Mouse (Mus musculus) cerebellum, adult 11 months (tissue): ENCODE measurements around the gene Hist1h2bp.
A peak's percentile ranks its signal among the peaks of the same experiment; 100 is the strongest.
"Not testable (repeated sequence)": the region's sequence is repeated elsewhere in the genome, so short reads cannot be mapped to it uniquely, and the experiment has no call there.

Experiments used
- DNase-seq: peaks from one replicate; pipeline ENCODE4 v3.0.0; 2022

Hist1h2bp gene

DNA sequence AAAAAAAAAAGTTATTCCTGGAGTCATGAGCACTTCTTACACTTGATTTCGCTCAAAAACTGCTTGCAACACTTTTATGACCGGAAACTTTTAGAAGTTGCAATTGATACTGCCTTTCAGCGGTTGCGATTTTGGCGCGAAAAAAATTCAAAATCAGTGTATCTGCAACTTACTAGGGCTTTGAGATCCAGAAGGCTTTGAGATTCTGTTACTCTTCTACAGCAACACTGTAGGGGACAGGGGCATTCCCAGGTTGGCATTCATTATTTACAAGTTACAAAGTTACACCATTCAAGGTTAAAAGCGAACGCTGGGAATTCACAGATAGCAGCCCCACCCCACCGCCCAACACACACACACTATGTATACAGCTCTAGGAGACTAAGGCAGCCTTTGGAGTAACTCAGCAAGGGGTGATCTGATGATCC lies 3.5 kb upstream of the Hist1h2bp start:
- peak; percentile 20 for DNase-seq

DNA sequence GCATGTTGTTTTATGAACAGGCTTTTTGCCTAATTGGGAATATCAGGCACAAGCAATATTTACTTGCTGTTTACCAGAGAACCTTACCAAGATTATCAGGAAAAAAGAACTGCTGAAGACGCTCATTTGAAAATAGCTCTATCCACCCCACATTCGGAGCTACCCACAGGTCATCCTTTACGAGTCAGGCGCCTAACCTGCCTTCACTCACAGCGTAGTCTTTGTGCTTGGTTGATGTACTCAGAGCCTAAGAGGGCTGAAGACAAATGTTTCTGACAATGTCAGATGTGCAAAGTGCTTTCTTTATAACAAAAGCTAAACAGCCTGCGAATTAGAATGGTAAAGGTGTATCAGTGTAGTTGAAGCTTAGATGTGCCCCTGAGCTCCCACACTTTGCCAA lies 3.0 kb upstream of the Hist1h2bp start:
- DNase-seq = no peak

DNA sequence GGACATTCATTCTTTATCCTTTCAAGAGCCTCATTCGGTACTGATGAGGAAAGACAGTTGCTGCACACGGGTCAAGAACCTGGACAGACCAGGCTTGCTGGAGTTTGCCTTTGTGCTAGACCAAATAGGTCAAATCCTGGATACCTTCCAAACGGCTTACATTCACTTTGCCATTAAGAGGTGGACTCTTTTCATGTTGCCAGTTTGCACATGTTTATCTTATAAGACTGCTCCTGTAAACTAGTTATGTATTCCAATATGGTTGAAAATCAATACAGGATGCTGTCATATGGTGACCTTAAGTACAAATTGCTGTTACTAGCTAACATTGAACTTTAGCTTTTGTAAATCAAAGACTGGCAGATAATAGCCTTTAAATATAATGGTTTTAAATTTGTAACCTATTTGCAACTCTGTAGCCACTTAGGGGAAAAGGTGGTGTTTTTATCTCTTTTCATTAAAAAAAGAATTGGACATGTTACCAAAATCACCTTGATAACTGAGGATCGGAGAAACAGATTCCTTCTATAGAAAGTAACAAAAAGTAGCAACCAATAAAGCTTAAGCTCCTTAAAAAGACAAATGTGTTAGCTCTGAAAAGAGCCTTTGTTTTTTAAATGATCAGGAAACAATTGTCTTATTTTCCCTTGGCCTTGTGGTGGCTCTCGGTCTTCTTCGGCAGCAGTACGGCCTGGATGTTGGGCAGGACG lies 917 bp upstream of the Hist1h2bp start:
- no peak for DNase-seq

DNA sequence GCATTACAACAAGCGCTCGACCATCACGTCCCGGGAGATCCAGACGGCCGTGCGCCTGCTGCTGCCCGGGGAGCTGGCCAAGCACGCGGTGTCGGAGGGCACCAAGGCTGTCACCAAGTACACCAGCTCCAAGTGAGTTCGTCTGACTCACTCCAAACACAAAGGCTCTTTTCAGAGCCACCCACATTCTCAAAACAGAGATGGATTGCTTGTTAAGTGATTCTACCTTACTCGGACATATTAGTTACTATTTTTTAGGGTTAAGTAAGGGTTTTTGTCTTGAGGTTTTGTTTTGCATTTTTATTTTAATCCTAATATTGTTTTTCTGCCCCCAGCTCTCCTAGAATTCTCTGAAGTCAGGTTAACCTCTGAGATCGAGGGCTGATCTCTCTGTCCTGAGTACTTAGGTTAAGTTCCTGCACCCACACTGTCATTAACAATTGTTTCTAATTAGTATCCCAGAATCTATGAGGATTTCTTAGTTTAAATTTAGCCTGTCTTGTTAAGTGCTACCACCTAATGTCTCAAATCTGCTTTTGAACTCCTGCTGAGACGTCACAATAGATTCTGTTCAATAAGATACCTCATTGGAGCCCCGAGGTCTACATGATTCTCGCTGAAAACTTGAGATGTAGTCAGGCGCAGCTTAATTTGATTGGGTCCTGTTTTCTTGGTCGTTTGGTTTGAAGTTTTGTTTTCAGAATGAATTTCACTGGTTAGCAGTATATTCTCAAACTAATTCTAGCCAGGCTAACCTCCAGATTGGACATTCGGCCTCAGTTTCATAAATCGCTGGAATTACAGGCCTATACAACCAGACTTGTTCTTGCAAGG lies 716 bp downstream of the Hist1h2bp start:
- DNase-seq = no peak

DNA sequence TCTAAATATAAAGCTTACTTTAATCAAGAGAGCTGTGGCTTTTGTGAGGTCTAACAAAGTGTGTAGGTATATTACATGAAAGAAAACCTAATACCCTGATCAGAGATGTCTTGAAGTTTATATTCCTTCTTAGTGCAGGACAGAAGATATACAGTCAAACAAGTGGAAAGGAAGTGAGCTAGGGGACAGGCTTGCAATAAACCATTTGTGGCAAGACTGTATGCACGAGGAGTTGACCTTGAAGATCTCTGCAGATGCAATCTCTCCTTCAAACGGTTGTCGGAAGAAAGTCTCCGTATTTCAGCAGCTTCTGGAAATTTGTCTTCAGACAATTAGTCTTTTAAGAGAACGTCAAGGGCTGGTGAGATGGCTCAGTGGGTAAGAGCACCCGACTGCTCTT lies 2.7 kb downstream of the Hist1h2bp start:
- no peak for DNase-seq

DNA sequence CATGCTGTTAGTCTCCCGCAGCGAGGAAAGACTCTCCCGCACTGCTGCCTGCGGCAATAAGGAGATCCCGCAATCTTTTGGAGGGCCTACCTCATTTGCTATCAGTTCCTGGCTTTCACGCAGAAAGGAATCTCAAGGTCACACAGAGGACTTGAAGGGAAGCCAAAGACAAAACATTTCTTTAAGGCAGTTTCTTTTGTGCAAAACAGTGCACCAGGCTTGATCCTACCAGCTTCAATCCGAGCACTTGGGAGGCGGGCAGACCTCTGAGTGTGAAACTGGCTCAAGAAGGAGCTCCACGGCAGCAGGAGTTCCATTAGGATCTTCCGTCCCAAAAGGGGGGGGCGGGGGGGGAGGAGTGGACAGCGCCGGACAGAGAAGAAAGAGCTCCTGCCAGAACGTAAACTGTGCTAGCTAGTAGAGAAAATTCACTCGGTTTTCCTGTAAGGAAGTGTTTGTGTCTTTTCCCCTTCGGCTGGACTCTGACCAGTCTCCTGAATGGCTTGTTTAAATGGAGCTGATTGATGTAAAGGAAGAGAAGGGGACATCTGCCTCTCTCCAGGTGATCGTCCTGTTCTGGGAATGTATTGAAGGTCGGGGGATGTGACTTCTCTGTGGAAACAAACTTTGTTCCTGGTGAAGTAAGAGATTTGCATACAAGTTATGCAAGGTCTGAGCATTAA lies 3.5 kb downstream of the Hist1h2bp start:
- DNase-seq = no peak

DNA sequence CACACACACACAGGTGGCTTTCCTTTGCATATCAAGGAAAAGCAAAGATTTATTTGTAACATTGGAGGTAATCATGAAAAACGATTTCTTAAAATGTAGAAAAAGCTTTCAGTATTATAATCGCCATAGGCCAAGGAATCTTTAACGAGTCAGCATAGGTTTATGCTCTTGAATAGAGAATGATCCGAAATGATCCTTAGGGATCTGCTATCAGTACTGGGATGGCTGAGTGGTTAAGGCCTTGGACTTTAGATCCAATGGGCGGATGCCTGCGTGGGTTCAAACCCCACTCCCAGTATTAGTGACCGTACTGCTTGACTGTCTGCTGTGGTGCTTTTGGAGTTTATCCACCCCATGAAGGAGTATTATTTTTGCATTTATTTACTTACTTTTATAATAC lies 8.3 kb downstream of the Hist1h2bp start:
- DNase-seq = no peak

DNA sequence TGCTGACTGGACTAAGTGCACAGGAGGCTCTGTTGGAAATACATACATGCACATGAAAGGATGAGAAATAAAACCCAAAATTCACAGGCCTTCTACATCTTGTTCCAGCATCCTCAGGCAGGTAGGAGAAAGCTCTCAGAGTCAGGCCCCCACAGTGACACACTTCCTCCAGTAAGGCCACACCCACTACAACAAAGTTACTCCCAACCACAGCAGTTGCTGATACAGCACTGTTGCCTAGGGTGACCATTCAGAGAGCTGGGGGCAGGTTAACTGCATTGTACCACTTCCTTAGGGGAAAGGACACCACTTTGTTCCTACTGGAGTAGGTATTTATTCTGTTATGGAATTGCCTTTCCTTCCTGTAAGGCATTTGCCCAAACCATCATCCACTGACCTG lies 9.9 kb downstream of the Hist1h2bp start:
- DNase-seq = not testable (repeated sequence)

DNA sequence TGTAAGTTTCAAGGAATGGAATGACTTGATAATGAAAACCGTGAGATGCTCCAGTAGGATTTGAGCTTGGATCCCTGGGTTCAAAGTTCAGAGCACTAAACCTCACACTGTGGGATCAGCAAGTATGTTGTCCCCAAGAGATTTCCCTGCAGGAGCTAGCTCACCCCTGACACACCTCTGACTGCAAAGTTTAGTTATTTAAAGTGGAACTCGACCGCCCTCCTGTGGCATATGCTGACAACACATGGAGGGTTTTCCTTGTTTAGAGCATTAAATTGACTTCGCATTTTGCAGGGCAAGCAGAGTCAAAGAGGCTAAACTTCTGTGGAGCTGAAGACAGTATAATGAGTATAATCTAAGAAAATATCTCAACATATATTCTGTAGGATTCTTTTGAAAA lies 15.8 kb downstream of the Hist1h2bp start:
- not testable (repeated sequence) for DNase-seq

DNA sequence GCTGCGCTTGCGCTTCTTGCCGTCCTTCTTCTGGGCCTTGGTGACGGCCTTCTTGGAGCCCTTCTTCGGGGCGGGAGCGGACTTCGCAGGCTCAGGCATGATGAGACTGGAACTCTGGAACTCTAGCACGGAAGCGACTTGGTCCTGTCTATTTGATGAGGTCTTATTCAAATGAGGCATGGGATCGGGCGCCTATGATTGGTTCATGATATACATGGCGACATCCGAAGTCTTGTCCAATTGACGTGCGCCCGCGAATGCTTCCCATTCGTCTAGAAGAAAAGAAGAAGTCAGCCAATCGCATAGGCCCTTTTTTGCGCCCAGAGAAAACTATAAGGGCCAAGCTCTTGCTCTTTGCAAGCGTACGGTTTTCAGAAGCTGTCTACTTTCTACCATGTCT lies 22.8 kb downstream of the Hist1h2bp start, which contains the start of the genes Hist1h2bq and Hist1h2ao:
TSS of gene Hist1h2bq (minus strand) at position 125 of the 400 bp plus-strand sequence.
TSS of gene Hist1h2ao (plus strand) at position 393 of the 400 bp plus-strand sequence.
- DNase-seq = not testable (repeated sequence)

DNA sequence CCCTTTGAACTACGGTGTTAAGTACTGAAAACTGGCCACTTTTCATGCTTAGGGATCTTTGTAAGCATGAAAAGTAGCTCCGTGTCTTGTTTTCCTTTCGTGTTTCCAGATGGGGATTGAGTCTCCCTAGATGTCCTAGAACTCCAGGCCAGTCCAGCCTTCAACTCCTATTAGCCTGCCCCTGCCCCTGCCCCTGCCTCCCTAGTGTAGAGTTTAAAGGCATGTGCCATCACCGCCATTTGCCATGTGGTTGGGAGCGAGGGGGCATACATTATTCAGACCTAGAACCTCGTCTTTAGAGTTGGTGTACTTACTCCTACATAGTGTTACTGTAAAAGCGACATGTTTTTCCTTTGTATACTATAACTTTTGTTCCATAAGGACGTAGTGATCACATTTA lies 23.8 kb downstream of the Hist1h2bp start:
- DNase-seq = not testable (repeated sequence)

DNA sequence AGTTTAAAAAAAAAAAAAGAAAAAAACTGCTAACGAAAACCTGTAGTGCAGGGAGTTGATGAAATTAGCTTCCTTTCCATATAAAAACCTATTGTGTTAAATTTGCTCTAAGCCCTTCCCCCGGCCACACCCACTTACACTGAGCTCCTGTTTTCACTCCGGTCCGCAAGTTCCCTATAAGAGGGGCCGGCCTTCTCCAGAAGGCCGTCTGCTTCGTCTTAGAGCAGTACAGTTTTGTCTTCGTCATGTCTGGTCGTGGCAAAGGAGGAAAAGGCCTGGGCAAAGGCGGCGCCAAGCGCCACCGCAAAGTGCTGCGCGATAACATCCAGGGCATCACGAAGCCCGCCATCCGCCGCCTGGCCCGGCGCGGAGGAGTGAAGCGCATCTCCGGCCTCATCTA lies 24.3 kb downstream of the Hist1h2bp start, which contains the start of gene Hist1h4m:
TSS of gene Hist1h4m (plus strand) at position 208 of the 400 bp plus-strand sequence.
- not testable (repeated sequence) for DNase-seq

DNA sequence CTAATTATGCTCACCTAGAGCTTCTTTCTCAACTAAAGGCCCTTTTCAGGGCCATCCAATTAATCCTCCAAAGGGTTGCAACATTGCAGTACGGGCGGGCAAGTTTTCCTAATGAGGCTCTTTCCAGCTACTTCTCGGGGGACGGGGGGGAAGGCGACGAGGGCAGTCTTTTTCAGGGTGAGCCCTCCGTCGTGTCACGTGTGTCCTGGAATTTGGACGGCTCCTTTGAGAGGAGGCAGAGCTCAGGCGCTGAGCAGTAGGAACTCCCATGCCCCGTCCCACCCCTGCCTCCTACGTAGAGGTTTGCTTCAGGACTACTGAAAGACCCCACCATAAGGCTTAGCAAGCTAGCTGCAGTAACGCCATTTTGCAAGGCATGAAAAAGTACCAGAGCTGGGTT lies 24.8 kb downstream of the Hist1h2bp start:
- not testable (repeated sequence) for DNase-seq

DNA sequence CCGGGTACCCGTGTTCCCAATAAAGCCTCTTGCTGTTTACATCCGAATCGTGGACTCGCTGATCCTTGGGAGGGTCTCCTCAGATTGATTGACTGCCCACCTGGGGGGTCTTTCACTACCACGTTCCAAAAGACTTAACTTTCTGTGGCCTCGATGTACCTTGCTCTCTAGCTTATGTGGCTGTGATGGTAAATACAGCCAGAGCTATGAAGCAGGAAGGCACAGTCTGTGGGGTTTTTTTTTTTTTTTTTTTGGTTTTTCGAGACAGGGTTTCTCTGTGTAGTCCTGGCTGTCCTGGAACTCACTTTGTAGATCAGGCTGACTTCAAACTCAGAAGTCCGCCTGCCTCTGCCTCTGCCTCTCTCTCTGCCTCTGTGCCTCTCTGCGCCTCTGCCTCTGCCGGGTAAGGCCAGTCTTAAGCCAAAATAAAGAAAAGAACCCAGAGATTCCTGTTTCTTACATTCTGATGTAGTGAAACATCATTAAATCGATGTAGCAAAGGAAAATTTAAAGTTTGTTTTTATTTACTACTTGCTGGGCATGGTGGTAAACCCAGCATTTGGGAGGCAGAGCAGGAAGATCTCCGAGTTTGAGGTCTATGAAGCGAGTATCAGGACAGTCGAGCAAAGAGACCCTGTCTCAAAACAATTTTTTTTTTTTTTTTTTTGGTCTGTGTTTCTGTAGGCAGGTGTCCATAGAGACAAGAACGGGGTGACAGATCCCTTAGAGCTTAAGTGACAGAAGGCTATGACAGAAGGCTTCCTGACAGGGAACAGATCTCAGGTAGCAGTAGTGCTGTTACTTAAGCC lies 33.0 kb downstream of the Hist1h2bp start:
- not testable (repeated sequence) for DNase-seq

DNA sequence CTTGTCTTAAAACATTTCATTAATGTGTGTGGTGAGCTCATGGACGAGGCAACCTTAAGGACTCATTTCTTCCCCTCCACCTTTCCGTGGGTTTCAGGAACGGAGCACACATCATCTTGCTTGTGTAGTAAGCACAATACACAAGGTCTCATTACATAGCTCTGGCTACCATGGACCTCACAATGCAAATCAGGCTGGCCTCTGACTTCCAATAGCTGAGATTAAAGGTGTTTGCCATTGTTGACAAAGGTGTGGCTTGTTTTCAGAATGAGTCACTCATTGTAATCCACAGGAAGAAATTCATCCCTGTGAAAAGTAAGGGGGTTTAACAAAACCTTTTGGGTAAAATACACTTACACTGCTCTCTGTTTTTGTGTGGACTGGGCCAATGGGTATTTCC lies 41.2 kb downstream of the Hist1h2bp start:
- DNase-seq = no peak

DNA sequence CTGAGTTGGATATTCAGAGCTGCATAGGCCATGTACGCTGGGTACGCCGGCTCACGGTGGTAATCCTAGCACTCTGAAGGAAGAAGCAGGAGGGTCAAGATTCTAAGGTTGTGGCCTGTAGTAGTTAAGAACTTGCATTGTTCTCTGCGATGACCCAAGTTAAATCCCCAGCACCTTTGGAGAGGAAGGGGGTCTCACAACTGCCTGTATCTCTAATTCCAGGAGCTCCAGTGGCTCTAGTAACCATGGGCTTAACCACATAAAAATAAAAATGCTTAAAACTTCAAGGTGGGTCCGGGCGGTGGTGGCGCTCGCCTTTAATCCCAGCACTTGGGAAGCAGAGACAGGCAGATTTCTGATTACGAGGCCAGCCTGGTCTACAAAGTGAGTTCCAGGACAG lies 43.1 kb downstream of the Hist1h2bp start:
- no peak for DNase-seq

DNA sequence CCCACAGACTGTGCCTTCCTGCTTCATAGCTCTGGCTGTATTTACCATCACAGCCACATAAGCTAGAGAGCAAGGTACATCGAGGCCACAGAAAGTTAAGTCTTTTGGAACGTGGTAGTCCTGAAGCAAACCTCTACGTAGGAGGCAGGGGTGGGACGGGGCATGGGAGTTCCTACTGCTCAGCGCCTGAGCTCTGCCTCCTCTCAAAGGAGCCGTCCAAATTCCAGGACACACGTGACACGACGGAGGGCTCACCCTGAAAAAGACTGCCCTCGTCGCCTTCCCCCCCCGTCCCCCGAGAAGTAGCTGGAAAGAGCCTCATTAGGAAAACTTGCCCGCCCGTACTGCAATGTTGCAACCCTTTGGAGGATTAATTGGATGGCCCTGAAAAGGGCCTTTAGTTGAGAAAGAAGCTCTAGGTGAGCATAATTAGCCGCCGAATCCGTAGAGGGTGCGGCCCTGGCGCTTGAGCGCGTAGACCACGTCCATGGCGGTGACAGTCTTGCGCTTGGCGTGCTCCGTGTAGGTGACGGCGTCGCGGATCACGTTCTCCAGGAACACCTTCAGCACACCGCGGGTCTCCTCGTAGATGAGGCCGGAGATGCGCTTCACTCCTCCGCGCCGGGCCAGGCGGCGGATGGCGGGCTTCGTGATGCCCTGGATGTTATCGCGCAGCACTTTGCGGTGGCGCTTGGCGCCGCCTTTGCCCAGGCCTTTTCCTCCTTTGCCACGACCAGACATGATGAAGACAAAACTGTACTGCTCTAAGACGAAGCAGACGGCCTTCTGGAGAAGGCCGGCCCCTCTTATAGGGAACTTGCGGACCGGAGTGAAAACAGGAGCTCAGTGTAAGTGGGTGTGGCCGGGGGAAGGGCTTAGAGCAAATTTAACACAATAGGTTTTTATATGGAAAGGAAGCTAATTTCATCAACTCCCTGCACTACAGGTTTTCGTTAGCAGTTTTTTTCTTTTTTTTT lies 44.4 kb downstream of the Hist1h2bp start, which contains the start of gene Hist1h4n:
TSS of gene Hist1h4n (minus strand) at position 779 of the 977 bp plus-strand sequence.
- not testable (repeated sequence) for DNase-seq

DNA sequence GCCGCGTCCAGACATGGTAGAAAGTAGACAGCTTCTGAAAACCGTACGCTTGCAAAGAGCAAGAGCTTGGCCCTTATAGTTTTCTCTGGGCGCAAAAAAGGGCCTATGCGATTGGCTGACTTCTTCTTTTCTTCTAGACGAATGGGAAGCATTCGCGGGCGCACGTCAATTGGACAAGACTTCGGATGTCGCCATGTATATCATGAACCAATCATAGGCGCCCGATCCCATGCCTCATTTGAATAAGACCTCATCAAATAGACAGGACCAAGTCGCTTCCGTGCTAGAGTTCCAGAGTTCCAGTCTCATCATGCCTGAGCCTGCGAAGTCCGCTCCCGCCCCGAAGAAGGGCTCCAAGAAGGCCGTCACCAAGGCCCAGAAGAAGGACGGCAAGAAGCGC lies 46.2 kb downstream of the Hist1h2bp start, which contains the start of the genes Hist1h2ap and Hist1h2br:
TSS of gene Hist1h2ap (minus strand) at position 47 of the 400 bp plus-strand sequence.
TSS of gene Hist1h2br (plus strand) at position 283 of the 400 bp plus-strand sequence.
- DNase-seq = not testable (repeated sequence)
